ENCODE assay signal across 15 mouse cellular contexts in the genomic region with DNA sequence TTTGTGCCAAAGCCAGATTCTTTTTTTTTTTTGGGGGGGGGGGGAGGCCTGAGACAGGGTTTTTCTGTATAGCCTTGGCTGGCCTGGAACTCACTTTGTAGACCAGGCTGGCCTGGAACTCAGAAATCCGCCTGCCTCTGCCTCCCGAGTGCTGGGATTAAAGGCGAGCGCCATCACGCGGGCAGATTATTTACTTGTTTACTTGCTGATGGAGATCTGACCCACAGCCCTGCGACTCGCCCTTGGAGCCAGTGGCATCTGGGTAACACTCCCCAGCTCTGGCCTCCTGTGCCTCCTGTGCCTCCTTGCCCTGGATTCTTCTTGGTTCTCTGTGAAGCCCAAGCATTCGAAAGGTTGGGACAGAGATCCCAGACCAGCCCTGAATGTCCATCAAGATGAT. TPM values are rescaled to one million over a fixed set of nuclear protein-coding genes. Genes with fewer than 3 reads are reported as not detected.
DNase-seq lines count a peak whose midpoint lies in the region; ATAC-seq and TF ChIP-seq lines count a peak whose summit lies in the region.
"Had no signal": no experiment of that assay in that cellular context is flagged by ENCODE, and none has a peak within 500 bp of the region (broad histone marks: within the 10 kb centered on the region; RNA-seq: fewer than 3 reads in every experiment).

No protein-coding gene starts in this region.

- DNase-seq in cerebellum, adult 8-10 months: peak; percentile 51
- DNase-seq in cerebellum, postnatal 14 days: no peak
- DNase-seq in heart, adult 8-10 months (ENCODE audit: low spot score): no peak
- no peak for DNase-seq in liver, postnatal 0 days
- no peak for DNase-seq in liver
- no peak for DNase-seq in limb, embryonic 14.5 days (ENCODE audit: low spot score)
- DNase-seq in thymus, adult 18-20 months: no peak
- DNase-seq: heart, postnatal 4 days; layer of hippocampus, adult 9-11 months; thymus, postnatal 36 days had no signal

- peak overlapping the region; percentile 29; the same call in 1 of the 2 replicates for H3K4me2 ChIP-seq in heart, embryonic 16.5 days (ENCODE audit: low read depth, low read length)
- H3K4me2 ChIP-seq in liver, postnatal 0 days (ENCODE audit: low read depth, low read length): no peak overlapping the region
- no peak overlapping the region for H3K4me2 ChIP-seq in limb, embryonic 14.5 days (replicated peaks; ENCODE audit: low read depth, low read length, severe bottlenecking)

- H3K27ac ChIP-seq in heart, embryonic 16.5 days (ENCODE audit: low read length): peak overlapping the region; percentile 92
- H3K27ac ChIP-seq in liver, postnatal 0 days (ENCODE audit: low read depth): peak overlapping the region; percentile 32; the same call in 1 of the 2 replicates
- H3K27ac ChIP-seq in limb, embryonic 14.5 days (replicated peaks; ENCODE audit: low read depth, low read length): peak overlapping the region; percentile 79

- no peaks in the 10 kb centered on the region for H3K9me3 ChIP-seq in heart, embryonic 16.5 days (replicated peaks; ENCODE audit: control insufficient read depth, low read length)
- H3K9me3 ChIP-seq in liver, postnatal 0 days (ENCODE audit: low read length): no peaks in the 10 kb centered on the region
- no peaks in the 10 kb centered on the region for H3K9me3 ChIP-seq in limb, embryonic 14.5 days (ENCODE audit: control insufficient read depth, low read length)

- H3K36me3 ChIP-seq in heart, embryonic 16.5 days (ENCODE audit: control insufficient read depth, insufficient read depth): no peaks in the 10 kb centered on the region
- H3K36me3 ChIP-seq in liver, postnatal 0 days (replicated peaks; ENCODE audit: insufficient read depth, low read length): 0 out of 2 replicates have a peak, but pooled peaks cover 2% of the 10 kb centered on the region
- peaks cover 17% of the 10 kb centered on the region for H3K36me3 ChIP-seq in limb, embryonic 14.5 days (ENCODE audit: control insufficient read depth, insufficient read depth, low read length)

- 87% methylated on average over 9 of the region's 9 CpGs for WGBS in heart, embryonic 16.5 days
- WGBS in liver, postnatal 0 days (ENCODE audit: insufficient replicate concordance): 88% methylated on average over 9 of the region's 9 CpGs
- 92% methylated on average over 9 of the region's 9 CpGs for WGBS in limb, embryonic 14.5 days

- H3K27me3 ChIP-seq in heart, embryonic 16.5 days (ENCODE audit: control insufficient read depth, insufficient read depth, low read length): no peaks in the 10 kb centered on the region
- H3K27me3 ChIP-seq in liver, postnatal 0 days (ENCODE audit: insufficient read depth, low read length): no peaks in the 10 kb centered on the region
- H3K27me3 ChIP-seq in limb, embryonic 14.5 days (ENCODE audit: control insufficient read depth, insufficient read depth, low read length): no peaks in the 10 kb centered on the region

- no peak for TF ChIP-seq EP300 in liver, postnatal 0 days (IDR thresholded peaks at IDR 0.05; ENCODE audit: low read depth)

- H3K4me3 ChIP-seq in heart, embryonic 16.5 days (ENCODE audit: low read length): no peak overlapping the region
- no peak overlapping the region for H3K4me3 ChIP-seq in liver, postnatal 0 days (ENCODE audit: low read depth, low read length)
- H3K4me3 ChIP-seq in limb, embryonic 14.5 days (replicated peaks; ENCODE audit: low read length): no peak overlapping the region
- H3K4me3 ChIP-seq: myocyte had no signal

- no peak for TF ChIP-seq POLR2A in limb, embryonic 14.5 days (IDR thresholded peaks at IDR 0.05; ENCODE audit: borderline replicate concordance, extremely low read depth, insufficient read depth, insufficient read length)

- H3K9ac ChIP-seq in heart, embryonic 16.5 days (ENCODE audit: low read length): peak overlapping the region; percentile 35; the same call in 1 of the 2 replicates
- H3K9ac ChIP-seq in liver, postnatal 0 days (replicated peaks): no peak overlapping the region
- no peak overlapping the region for H3K9ac ChIP-seq in limb, embryonic 14.5 days (ENCODE audit: low read depth, low read length, severe bottlenecking)

- peaks cover 91% of the 10 kb centered on the region for H3K4me1 ChIP-seq in heart, embryonic 16.5 days (ENCODE audit: control insufficient read depth, insufficient read depth, low read length)
- peaks cover 76% of the 10 kb centered on the region for H3K4me1 ChIP-seq in liver, postnatal 0 days (ENCODE audit: insufficient read depth)
- peaks cover 84% of the 10 kb centered on the region for H3K4me1 ChIP-seq in limb, embryonic 14.5 days (ENCODE audit: control insufficient read depth, insufficient read depth, low read length)

- TF ChIP-seq CTCF in liver, postnatal 0 days (IDR thresholded peaks at IDR 0.05; ENCODE audit: low read depth): no peak

- no peak for ATAC-seq in heart, embryonic 16.5 days (replicated peaks; ENCODE audit: extremely low read depth, insufficient read depth, low FRiP score)
- ATAC-seq in liver, postnatal 0 days: no peak
- ATAC-seq in limb, embryonic 14.5 days (ENCODE audit: low FRiP score, low read depth): no peak
- ATAC-seq: activated CD4-positive, CD25-positive, alpha-beta regulatory T cell, adult 4 months had no signal

RNA-seq across cellular contexts. Expression of a gene that starts 7.1 kb away (rescaled TPM):
- 38.2 and 41.8 TPM in 2 replicates for polyA plus RNA-seq in heart, embryonic 16.5 days (2015; fragmentation: Nextera tagmentation; extraction: Ambion mirVana)
- 100 to 1,000 TPM in 2 of 4 experiments, 10 to 100 TPM in 2; 84.6 to 110 (median 95.0) TPM for total RNA-seq in heart, adult 8-10 months (2022)
- polyA plus RNA-seq in liver, postnatal 0 days (2015; fragmentation: Nextera tagmentation; extraction: Ambion mirVana): 10.7 and 11.4 TPM in 2 replicates
- 230 and 284 TPM in 2 replicates for polyA plus RNA-seq in limb, embryonic 14.5 days (2012; rRNA removed)
- polyA plus RNA-seq in limb, embryonic 14.5 days (2014; fragmentation: Nextera tagmentation; extraction: Ambion mirVana): 143 and 153 TPM in 2 replicates

RNA-seq across cellular contexts. Expression of a gene that starts 14.9 kb away (rescaled TPM):
- polyA plus RNA-seq in heart, embryonic 16.5 days (2015; fragmentation: Nextera tagmentation; extraction: Ambion mirVana): 0.27 and 0.84 TPM in 2 replicates
- total RNA-seq in heart, adult 8-10 months (2022): under 1 TPM; 0.32 to 0.87 (median 0.42) TPM
- 0.04 TPM in 1 of 2 replicates, not detected in the other for polyA plus RNA-seq in liver, postnatal 0 days (2015; fragmentation: Nextera tagmentation; extraction: Ambion mirVana)
- 0.35 and 0.45 TPM in 2 replicates for polyA plus RNA-seq in limb, embryonic 14.5 days (2012; rRNA removed)
- polyA plus RNA-seq in limb, embryonic 14.5 days (2014; fragmentation: Nextera tagmentation; extraction: Ambion mirVana): 0.22 and 0.28 TPM in 2 replicates
- polyA plus RNA-seq: activated CD4-positive, CD25-positive, alpha-beta regulatory T cell, adult 4 months had no signal

RNA-seq across cellular contexts. Expression of a gene that starts 45.1 kb away (rescaled TPM):
- polyA plus RNA-seq in heart, embryonic 16.5 days (2015; fragmentation: Nextera tagmentation; extraction: Ambion mirVana): 89.3 and 93.4 TPM in 2 replicates
- 10 to 100 TPM; 50.9 to 67.0 (median 55.9) TPM for total RNA-seq in heart, adult 8-10 months (2022)
- polyA plus RNA-seq in liver, postnatal 0 days (2015; fragmentation: Nextera tagmentation; extraction: Ambion mirVana): 37.7 and 38.4 TPM in 2 replicates
- polyA plus RNA-seq in limb, embryonic 14.5 days (2012; rRNA removed): 55.8 and 59.7 TPM in 2 replicates
- polyA plus RNA-seq in limb, embryonic 14.5 days (2014; fragmentation: Nextera tagmentation; extraction: Ambion mirVana): 65.2 and 69.0 TPM in 2 replicates

RNA-seq across cellular contexts. Expression of a gene that starts 55.6 kb away (rescaled TPM):
- polyA plus RNA-seq in heart, embryonic 16.5 days (2015; fragmentation: Nextera tagmentation; extraction: Ambion mirVana): 28.3 and 30.6 TPM in 2 replicates
- 1 to 10 TPM; 7.5 to 9.6 (median 9.2) TPM for total RNA-seq in heart, adult 8-10 months (2022)
- 14.9 and 15.0 TPM in 2 replicates for polyA plus RNA-seq in liver, postnatal 0 days (2015; fragmentation: Nextera tagmentation; extraction: Ambion mirVana)
- 48.6 and 52.0 TPM in 2 replicates for polyA plus RNA-seq in limb, embryonic 14.5 days (2012; rRNA removed)
- polyA plus RNA-seq in limb, embryonic 14.5 days (2014; fragmentation: Nextera tagmentation; extraction: Ambion mirVana): 59.1 and 71.3 TPM in 2 replicates

RNA-seq across cellular contexts. Expression of a gene that starts 55.7 kb away (rescaled TPM):
- 0.16 and 0.37 TPM in 2 replicates for polyA plus RNA-seq in heart, embryonic 16.5 days (2015; fragmentation: Nextera tagmentation; extraction: Ambion mirVana)
- not detected for total RNA-seq in heart, adult 8-10 months (2022)
- 0.05 and 0.07 TPM in 2 replicates for polyA plus RNA-seq in liver, postnatal 0 days (2015; fragmentation: Nextera tagmentation; extraction: Ambion mirVana)
- polyA plus RNA-seq in limb, embryonic 14.5 days (2012; rRNA removed): 3.4 and 3.8 TPM in 2 replicates
- polyA plus RNA-seq in limb, embryonic 14.5 days (2014; fragmentation: Nextera tagmentation; extraction: Ambion mirVana): 0.87 and 1.3 TPM in 2 replicates
- total RNA-seq: liver, adult 2 months; megakaryocyte-erythroid progenitor cell, adult 5-6 weeks had no signal

Comparison
In these comparisons a context has a peak if more than half of its experiments do, and no peak if none do; other contexts are left out.
1. H3K27ac ChIP-seq: peak in every context shown above with its lines; median percentile 92 in heart, embryonic 16.5 days; 79 in limb, embryonic 14.5 days; 32 in liver, postnatal 0 days.